Mouse (Mus musculus) forebrain, embryonic 14.5 days (tissue): ENCODE data around the gene Gna13. TPM values are rescaled to one million over a fixed set of nuclear protein-coding genes. Genes with fewer than 3 reads are reported as not detected.

Experiments
- ATAC-seq: fragments of 200-750 bp; cut with Nextera tagmentation; 2 replicates; pipeline ENCODE4 v1.8.0; 2017; ENCODE audit warnings: mild to moderate bottlenecking, moderate library complexity
- DNase-seq: peaks from one replicate; pipeline ENCODE4 v3.0.0-alpha.2; 2015; ENCODE audit warnings: low spot score
- H3K27ac ChIP-seq: fragments of 300-500 bp; sonication (generic); 2 replicates; pipeline ENCODE4 v1.5.1; 2014; ENCODE audit warnings: low read depth, mild to moderate bottlenecking, control low read depth, low read length, moderate library complexity
- H3K27me3 ChIP-seq: fragments of 300-500 bp; sonication (generic); replicated peaks from 2 replicates; pipeline ENCODE4 v1.6.1; 2014; ENCODE audit warnings: low read length, control low read depth, mixed read lengths; ENCODE audit not compliant: control insufficient read depth, insufficient read depth
- H3K36me3 ChIP-seq: fragments of 300-500 bp; sonication (generic); 2 replicates; pipeline ENCODE4 v1.6.1; 2014; ENCODE audit warnings: low read length, control low read depth; ENCODE audit not compliant: control insufficient read depth, insufficient read depth
- H3K4me1 ChIP-seq: fragments of 300-500 bp; sonication (generic); 2 replicates; pipeline ENCODE4 v1.6.1; 2014; ENCODE audit warnings: antibody characterized with exemption, low read length, control low read depth; ENCODE audit not compliant: control insufficient read depth, insufficient read depth
- H3K4me2 ChIP-seq: fragments of 300-500 bp; sonication (generic); 2 replicates; pipeline ENCODE4 v1.6.1; 2014; ENCODE audit warnings: mild to moderate bottlenecking, control low read depth, low read length
- H3K4me3 ChIP-seq: fragments of 300-500 bp; sonication (generic); 2 replicates; pipeline ENCODE4 v1.5.1; 2014; ENCODE audit warnings: low read depth, low read length, control low read depth
- H3K9ac ChIP-seq: fragments of 300-500 bp; sonication (generic); 2 replicates; pipeline ENCODE4 v1.6.1; 2014; ENCODE audit warnings: mild to moderate bottlenecking, low read length, control low read depth, moderate library complexity
- H3K9me3 ChIP-seq: fragments of 300-500 bp; sonication (generic); replicated peaks from 2 replicates; pipeline ENCODE4 v1.6.1; 2016; ENCODE audit warnings: low read length, control low read depth, mixed read lengths; ENCODE audit not compliant: control insufficient read depth
- WGBS: fragments of 180-500 bp; shearing (Covaris S2); extraction: QIAGEN DNeasy Blood & Tissue Kit; methylation state at CpG from one replicate; pipeline ENCODE4 v1.1.7; 2014; 5-methylcytosine and 5-hydroxymethylcytosine counted together
- polyA plus RNA-seq: library from polyadenylated mRNA; unstranded; fragments of >200 nt; fragmentation: Nextera tagmentation; extraction: Ambion mirVana; gene quantifications from 2 replicates; pipeline ENCODE4 v1.2.1, GENCODE M21; 2014

The Gna13 gene
- polyA plus RNA-seq, 1 experiment from 2014 or later, result 13.7 TPM

DNA sequence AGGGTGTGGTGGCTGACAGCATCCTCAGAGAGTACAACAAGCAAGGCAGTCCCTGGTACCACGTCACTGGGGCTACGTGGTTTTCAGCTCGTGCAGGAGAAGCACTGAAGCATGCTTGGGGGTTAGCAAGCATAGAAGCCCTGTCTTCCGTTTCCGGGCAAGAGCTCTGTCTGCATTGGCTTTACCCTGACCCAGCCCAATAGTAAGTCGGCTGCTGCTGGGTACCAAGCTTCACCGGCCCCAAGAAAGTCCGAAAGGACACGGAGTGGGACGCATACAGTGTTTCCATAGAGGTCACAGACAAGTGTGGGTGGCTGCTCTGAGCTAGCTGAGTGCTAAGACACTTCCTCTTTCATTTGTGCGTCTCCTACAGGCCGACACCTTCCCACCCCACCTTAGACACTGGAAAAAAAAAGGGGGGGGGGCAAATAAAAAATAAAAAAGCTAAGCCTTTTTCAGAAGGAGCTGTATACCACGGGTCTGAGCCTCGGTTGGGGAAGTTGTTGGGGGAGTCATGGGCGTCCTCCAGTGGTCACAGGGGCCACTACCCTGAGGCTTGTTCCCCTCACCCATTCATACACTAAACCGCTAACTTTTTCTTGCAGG, 57.4 kb downstream of the Gna13 start:
- Histone ChIP-seq H3K4me2 (no peak overlapping the region), H3K4me3 (no peak overlapping the region), H3K4me1 (no peaks in the 10 kb centered on the region), H3K9me3 (no peaks in the 10 kb centered on the region), H3K27me3 (no peaks in the 10 kb centered on the region), H3K27ac (no peak overlapping the region), H3K9ac (no peak overlapping the region), H3K36me3 (no peaks in the 10 kb centered on the region)
- no peak for DNase-seq
- WGBS, result 40% methylated on average over 16 of the region's 16 CpGs
- ATAC-seq, result no peak

DNA sequence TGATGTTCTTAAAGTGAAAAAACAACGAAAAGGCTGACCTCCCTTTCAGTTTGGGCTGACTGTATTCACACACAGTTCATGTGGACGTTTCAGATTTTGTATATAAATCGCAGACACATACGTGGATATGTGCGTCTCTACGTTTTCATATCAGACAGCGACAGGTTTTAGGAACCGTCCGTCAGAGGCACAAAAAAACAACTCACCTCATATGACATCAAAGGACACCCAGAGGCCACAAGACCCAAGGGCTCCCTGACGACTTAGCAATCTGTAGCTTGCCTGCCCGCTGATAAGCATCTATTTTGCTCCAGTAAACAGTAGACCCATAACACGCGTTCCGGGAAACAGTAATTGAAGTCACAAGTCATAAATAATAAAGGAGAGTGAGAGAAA, 57.9 kb downstream of the Gna13 start:
- Histone ChIP-seq H3K4me2 (no peak overlapping the region), H3K27ac (no peak overlapping the region), H3K4me1 (no peaks in the 10 kb centered on the region), H3K4me3 (no peak overlapping the region), H3K27me3 (no peaks in the 10 kb centered on the region), H3K36me3 (no peaks in the 10 kb centered on the region), H3K9ac (no peak overlapping the region), H3K9me3 (no peaks in the 10 kb centered on the region)
- ATAC-seq (no peak), DNase-seq (no peak)
- 89% methylated on average over 14 of the region's 14 CpGs for WGBS

DNA sequence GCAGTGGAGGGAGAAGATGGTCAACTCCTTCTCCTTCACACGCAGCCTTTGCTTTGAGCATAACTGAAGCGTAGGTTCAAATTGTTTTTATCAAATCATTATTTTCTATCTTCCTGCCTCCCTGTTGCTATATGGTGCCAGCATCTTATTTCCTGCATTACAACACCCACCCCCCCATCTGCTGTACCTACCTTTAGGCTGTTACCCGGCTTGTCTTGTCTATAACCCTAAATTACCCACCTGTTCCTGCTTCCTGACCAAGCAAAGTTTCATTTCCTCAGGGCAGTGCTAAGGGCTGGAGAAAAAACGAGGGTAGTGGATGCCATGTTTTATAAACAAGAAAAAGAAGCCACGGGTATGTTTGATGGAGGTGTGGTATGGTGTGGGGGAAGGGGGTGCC, 58.6 kb downstream of the Gna13 start:
- no peak overlapping the region for H3K4me3 ChIP-seq
- no peak for ATAC-seq

DNA sequence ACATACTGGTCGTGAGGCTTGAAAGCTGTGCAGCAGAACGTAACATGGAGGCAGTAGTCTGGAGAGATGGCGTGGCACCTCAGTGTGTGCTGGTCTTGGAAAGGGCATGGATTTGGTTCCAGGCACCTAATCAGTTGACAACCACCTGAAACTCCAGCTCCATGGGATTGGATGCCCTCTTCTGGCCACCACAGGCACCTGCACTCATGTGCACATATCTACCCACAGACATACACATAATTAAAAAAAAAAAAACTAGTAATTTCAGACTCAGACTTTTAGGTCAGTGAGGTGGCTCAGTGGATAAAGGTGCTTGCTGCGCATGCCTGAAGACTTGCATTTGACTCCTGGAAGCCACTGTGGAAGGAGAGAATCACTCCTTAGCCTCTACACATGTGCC, 59.6 kb downstream of the Gna13 start:
- ATAC-seq, result no peak
- peaks cover 4% of the 10 kb centered on the region; the same call in 1 of the 2 replicates for H3K4me1 ChIP-seq
- H3K27ac ChIP-seq, result no peak overlapping the region
- H3K36me3 ChIP-seq, result no peaks in the 10 kb centered on the region
- H3K9me3 ChIP-seq, result no peaks in the 10 kb centered on the region
- no peaks in the 10 kb centered on the region for H3K27me3 ChIP-seq
- 96% methylated on average over 4 of the region's 4 CpGs for WGBS
- no peak overlapping the region for H3K4me3 ChIP-seq
- no peak overlapping the region for H3K4me2 ChIP-seq
- no peak overlapping the region for H3K9ac ChIP-seq
- no peak for DNase-seq

More for the DNA sequence above, 58.6 kb downstream of the Gna13 start:
- no peaks in the 10 kb centered on the region for H3K4me1 ChIP-seq
- DNase-seq, result no peak
- no peak overlapping the region for H3K4me2 ChIP-seq
- no peak overlapping the region for H3K27ac ChIP-seq
- WGBS, result 88% methylated on average over 5 of the region's 5 CpGs
- no peaks in the 10 kb centered on the region for H3K9me3 ChIP-seq
- no peak overlapping the region for H3K9ac ChIP-seq
- no peaks in the 10 kb centered on the region for H3K36me3 ChIP-seq
- H3K27me3 ChIP-seq, result no peaks in the 10 kb centered on the region

DNA sequence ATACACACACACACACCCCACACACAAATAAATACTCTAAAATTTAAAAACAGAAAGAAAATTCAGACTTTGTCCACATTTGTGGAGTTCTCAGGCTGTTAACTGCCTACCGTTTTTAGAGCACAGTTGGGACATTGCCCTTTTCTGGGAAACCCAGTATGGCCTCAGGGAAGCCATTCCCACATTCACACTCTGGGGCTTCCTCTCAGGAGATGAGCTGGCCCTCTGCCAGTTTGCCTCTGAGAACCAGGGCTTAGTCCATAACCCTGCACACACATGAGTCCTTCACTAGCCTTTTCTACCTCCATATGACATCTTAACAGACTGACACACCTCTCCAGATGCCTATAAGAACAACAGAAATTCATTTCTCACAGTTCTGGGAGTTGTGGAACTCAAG, 60.7 kb downstream of the Gna13 start:
- no peak overlapping the region for H3K4me3 ChIP-seq
- H3K9ac ChIP-seq, result no peak overlapping the region
- H3K36me3 ChIP-seq, result peaks cover under 1% of the 10 kb centered on the region; the same call in 1 of the 2 replicates
- ATAC-seq, result no peak
- H3K4me2 ChIP-seq, result no peak overlapping the region
- no peaks in the 10 kb centered on the region for H3K9me3 ChIP-seq
- no peak overlapping the region for H3K27ac ChIP-seq
- H3K4me1 ChIP-seq, result peaks cover 4% of the 10 kb centered on the region; the same call in 1 of the 2 replicates
- no peak for DNase-seq
- no peaks in the 10 kb centered on the region for H3K27me3 ChIP-seq
- WGBS, result 57% methylated on average over 1 of the region's 1 CpGs

DNA sequence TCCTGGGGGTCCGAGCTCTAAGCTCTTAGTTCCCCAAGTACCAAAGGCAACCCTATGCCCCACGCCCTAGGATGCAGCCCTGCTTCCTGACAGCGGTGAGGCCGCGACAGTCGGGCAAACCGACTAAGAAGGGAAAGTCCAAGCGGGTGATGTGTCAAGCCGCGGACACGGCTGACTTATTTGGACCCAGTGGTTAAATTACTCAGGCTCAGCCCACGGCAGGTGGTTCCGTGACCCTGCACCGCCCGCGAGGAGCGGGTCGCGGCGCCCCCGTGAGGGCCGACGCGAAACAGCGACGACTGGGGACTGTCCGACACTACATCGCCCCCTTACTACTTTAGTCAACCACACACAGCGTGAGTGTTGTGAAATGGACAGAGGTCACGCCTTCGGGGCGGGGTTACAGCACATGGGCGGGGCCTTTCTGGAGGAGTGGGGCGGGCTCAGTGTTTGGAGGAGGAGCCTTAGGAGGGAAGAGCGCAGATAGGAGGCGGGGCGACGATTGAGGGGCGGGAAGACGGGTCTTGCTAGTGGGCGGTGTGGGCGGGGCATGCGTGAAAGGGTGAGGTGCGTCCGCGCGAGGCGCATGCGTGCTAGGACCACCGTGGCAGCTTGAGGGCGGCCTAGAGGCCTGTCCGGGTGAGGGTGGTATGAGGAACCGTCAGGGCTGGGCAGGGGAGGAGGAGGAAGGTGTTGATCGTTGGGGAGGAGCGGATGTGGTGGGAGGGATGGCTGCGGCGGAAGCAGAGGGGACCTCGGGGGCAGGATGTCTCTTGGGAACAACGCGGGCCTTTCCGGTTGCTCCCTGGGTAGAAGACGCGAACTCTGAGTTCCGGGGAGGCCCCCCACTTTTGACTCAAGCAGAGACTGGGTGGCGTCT, 63.0 kb downstream of the Gna13 start, which contains the start of gene Amz2:
Gene Amz2 (plus strand): TSS at position 555 of the 880 bp plus-strand sequence.
- under 1% methylated on average over 64 of the region's 65 CpGs for WGBS
- ATAC-seq, result peak; percentile 95

DNA sequence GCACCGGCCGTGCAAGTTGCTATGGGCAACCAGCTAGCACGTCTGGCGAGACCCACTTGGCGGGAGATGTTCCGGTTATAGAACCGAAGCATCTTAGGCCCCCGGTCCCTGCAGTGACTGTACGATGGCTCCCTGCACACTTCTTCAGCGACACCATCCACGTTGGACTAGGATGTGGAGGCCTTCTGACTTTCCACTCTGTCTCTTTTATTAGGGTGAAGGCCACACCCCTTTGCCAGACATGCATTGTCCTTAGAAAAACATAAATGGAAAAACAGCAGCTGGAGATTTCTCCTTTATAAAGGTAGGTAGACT, 63.6 kb downstream of the Gna13 start:
- WGBS, result under 1% methylated on average over 11 of the region's 11 CpGs
- DNase-seq, result no peak
- Histone ChIP-seq H3K9me3 (no peaks in the 10 kb centered on the region), H3K27ac (peak overlapping the region; percentile 78), H3K9ac (peak overlapping the region; percentile 77), H3K4me1 (peaks cover 4% of the 10 kb centered on the region; the same call in 1 of the 2 replicates), H3K4me2 (peak overlapping the region; percentile 55), H3K27me3 (no peaks in the 10 kb centered on the region), H3K36me3 (peaks cover 27% of the 10 kb centered on the region), H3K4me3 (peak overlapping the region; percentile 58)
- ATAC-seq, result no peak

More for the DNA sequence above, 63.0 kb downstream of the Gna13 start, which contains the start of gene Amz2:
- peak within 1 kb of the TSS; percentile 55 for H3K4me2 ChIP-seq
- DNase-seq, result peak; percentile 98
- H3K9me3 ChIP-seq, result no peaks in the 10 kb centered on the region
- peaks cover 4% of the 10 kb centered on the region; the same call in 1 of the 2 replicates for H3K4me1 ChIP-seq
- H3K27ac ChIP-seq, result peak within 1 kb of the TSS; percentile 78
- peak within 1 kb of the TSS; percentile 77 for H3K9ac ChIP-seq
- no peaks in the 10 kb centered on the region for H3K27me3 ChIP-seq
- H3K36me3 ChIP-seq, result peaks cover 24% of the 10 kb centered on the region
- H3K4me3 ChIP-seq, result peak within 1 kb of the TSS; percentile 58

DNA sequence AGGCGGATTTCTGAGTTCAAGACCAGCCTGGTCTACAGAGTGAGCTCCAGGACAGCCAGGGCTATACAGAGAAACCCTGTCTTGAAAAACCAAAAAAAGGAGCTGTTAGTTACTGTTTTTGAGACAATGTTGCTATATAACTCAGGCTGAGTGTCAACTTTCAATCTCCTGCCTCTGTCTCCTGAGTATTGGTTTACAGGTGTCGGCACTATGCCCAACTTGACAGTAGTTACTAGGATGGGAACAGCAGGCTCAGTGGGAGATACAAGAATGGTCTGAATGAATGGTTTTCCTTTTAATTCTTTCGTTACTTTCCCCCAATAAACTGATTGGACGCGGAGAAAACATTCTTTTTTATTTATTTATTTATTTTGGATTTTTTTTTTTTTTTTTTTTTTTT, 64.7 kb downstream of the Gna13 start:
- DNase-seq (no peak), ATAC-seq (no peak)
- Histone ChIP-seq H3K9ac (no peak overlapping the region), H3K9me3 (no peaks in the 10 kb centered on the region), H3K4me1 (peaks cover 4% of the 10 kb centered on the region; the same call in 1 of the 2 replicates), H3K27me3 (no peaks in the 10 kb centered on the region), H3K4me3 (no peak overlapping the region), H3K36me3 (peaks cover 32% of the 10 kb centered on the region), H3K27ac (no peak overlapping the region), H3K4me2 (no peak overlapping the region; the same call in 1 of the 2 replicates)
- WGBS, result 96% methylated on average over 5 of the region's 5 CpGs
